Mouse (Mus musculus) midbrain, embryonic 11.5 days (tissue): ENCODE measurements around the gene Nav2. TPM values are rescaled to one million over a fixed set of nuclear protein-coding genes. Genes with fewer than 3 reads are reported as not detected.

ENCODE experiments used
- ATAC-seq: fragments of 200-750 bp; cut with Nextera tagmentation; 2 replicates; pipeline ENCODE4 v1.8.0; 2017; ENCODE audit warnings: moderate TSS enrichment, moderate library complexity; ENCODE audit not compliant: low FRiP score
- DNase-seq: peaks from one replicate; pipeline ENCODE4 v3.0.0; 2015; ENCODE audit warnings: low spot score; ENCODE audit errors: missing footprints
- H3K27ac ChIP-seq: fragments of 300-500 bp; sonication (generic); 2 replicates; pipeline ENCODE4 v1.5.1; 2014; ENCODE audit warnings: low read depth, low read length
- H3K27me3 ChIP-seq: fragments of 300-500 bp; sonication (generic); 2 replicates; pipeline ENCODE4 v1.6.1; 2014; ENCODE audit warnings: mild to moderate bottlenecking, low read length, moderate library complexity, mixed read lengths; ENCODE audit not compliant: control insufficient read depth, insufficient read depth
- H3K36me3 ChIP-seq: fragments of 300-500 bp; sonication (generic); 2 replicates; pipeline ENCODE4 v1.6.1; 2014; ENCODE audit warnings: mild to moderate bottlenecking, low read length, moderate library complexity, mixed read lengths; ENCODE audit not compliant: control insufficient read depth, insufficient read depth
- H3K4me1 ChIP-seq: fragments of 300-500 bp; sonication (generic); 2 replicates; pipeline ENCODE4 v1.6.1; 2014; ENCODE audit warnings: low read length; ENCODE audit not compliant: control insufficient read depth, insufficient read depth
- H3K4me2 ChIP-seq: fragments of 300-500 bp; sonication (generic); 2 replicates; pipeline ENCODE4 v1.6.1; 2014; ENCODE audit warnings: mild to moderate bottlenecking, moderate library complexity
- H3K4me3 ChIP-seq: fragments of 300-500 bp; sonication (generic); 2 replicates; pipeline ENCODE4 v1.5.1; 2014; ENCODE audit warnings: low read depth, low read length
- H3K9ac ChIP-seq: fragments of 300-500 bp; sonication (generic); 2 replicates; pipeline ENCODE4 v1.6.1; 2014; ENCODE audit warnings: low read length
- H3K9me3 ChIP-seq: fragments of 300-500 bp; sonication (generic); 2 replicates; pipeline ENCODE4 v1.6.1; 2016; ENCODE audit warnings: low read length; ENCODE audit not compliant: control insufficient read depth
- WGBS: fragments of 180-500 bp; shearing (Covaris S2); extraction: QIAGEN DNeasy Blood & Tissue Kit; methylation state at CpG from one replicate; pipeline ENCODE4 v1.1.7; 2014; 5-methylcytosine and 5-hydroxymethylcytosine counted together
- polyA plus RNA-seq: library from polyadenylated mRNA; unstranded; fragments of >200 nt; fragmentation: Nextera tagmentation; extraction: Ambion mirVana; gene quantifications from 2 replicates; pipeline ENCODE4 v1.2.1, GENCODE M21; 2014

Nav2 gene
- polyA plus RNA-seq, 1 experiment from 2014 or later = 15.9 TPM

- no peak overlapping the region for H3K27ac ChIP-seq
- no peaks in the 10 kb centered on the region for H3K36me3 ChIP-seq
- peaks cover 49% of the 10 kb centered on the region for H3K4me1 ChIP-seq
- H3K4me3 ChIP-seq = no peak overlapping the region
- H3K4me2 ChIP-seq = no peak overlapping the region
- H3K9me3 ChIP-seq = no peaks in the 10 kb centered on the region
- H3K9ac ChIP-seq = no peak overlapping the region
- DNase-seq (no peak), ATAC-seq (no peak)
- WGBS = 51% methylated on average over 11 of the region's 11 CpGs
- peaks cover 4% of the 10 kb centered on the region; the same call in 1 of the 2 replicates for H3K27me3 ChIP-seq
Measured at GRCm38 (mm10) chr7:49525348-49526100, 617.0 kb downstream of the Nav2 start.

- H3K9me3 ChIP-seq = no peaks in the 10 kb centered on the region
- no peak overlapping the region for H3K4me2 ChIP-seq
- H3K9ac ChIP-seq = no peak overlapping the region
- H3K27ac ChIP-seq = no peak overlapping the region
- H3K4me3 ChIP-seq = no peak overlapping the region
- DNase-seq (no peak), ATAC-seq (no peak)
- 75% methylated on average over 4 of the region's 4 CpGs for WGBS
- H3K27me3 ChIP-seq = peaks cover under 1% of the 10 kb centered on the region; the same call in 1 of the 2 replicates
- H3K36me3 ChIP-seq = no peaks in the 10 kb centered on the region
- H3K4me1 ChIP-seq = peaks cover 44% of the 10 kb centered on the region
Measured at GRCm38 (mm10) chr7:49526101-49526499, 617.6 kb downstream of the Nav2 start.

GRCm38 (mm10) chr7:49527495-49527894 lies 619.0 kb downstream of the Nav2 start:
- WGBS = 9% methylated on average over 4 of the region's 4 CpGs
- Histone ChIP-seq H3K4me3 (no peak overlapping the region), H3K27me3 (no peaks in the 10 kb centered on the region), H3K36me3 (no peaks in the 10 kb centered on the region), H3K9ac (no peak overlapping the region), H3K27ac (no peak overlapping the region), H3K4me2 (no peak overlapping the region), H3K9me3 (no peaks in the 10 kb centered on the region), H3K4me1 (peaks cover 32% of the 10 kb centered on the region)
- ATAC-seq = no peak
- no peak for DNase-seq

- no peak overlapping the region for H3K27ac ChIP-seq
- 4% methylated on average over 4 of the region's 4 CpGs for WGBS
- DNase-seq (no peak), ATAC-seq (no peak)
- H3K4me3 ChIP-seq = no peak overlapping the region
- no peak overlapping the region for H3K4me2 ChIP-seq
- no peaks in the 10 kb centered on the region for H3K9me3 ChIP-seq
- no peaks in the 10 kb centered on the region for H3K27me3 ChIP-seq
- peaks cover 28% of the 10 kb centered on the region for H3K4me1 ChIP-seq
- no peaks in the 10 kb centered on the region for H3K36me3 ChIP-seq
- no peak overlapping the region for H3K9ac ChIP-seq
Measured at GRCm38 (mm10) chr7:49527925-49528324, 619.4 kb downstream of the Nav2 start.

GRCm38 (mm10) chr7:49529498-49529897 lies 621.0 kb downstream of the Nav2 start:
- no peak overlapping the region for H3K27ac ChIP-seq
- 91% methylated on average over 2 of the region's 2 CpGs for WGBS
- ATAC-seq = no peak

GRCm38 (mm10) chr7:49533571-49533970 lies 625.1 kb downstream of the Nav2 start:
- no peak for DNase-seq
- Histone ChIP-seq H3K36me3 (no peaks in the 10 kb centered on the region), H3K27me3 (no peaks in the 10 kb centered on the region), H3K9ac (no peak overlapping the region), H3K4me2 (no peak overlapping the region), H3K9me3 (no peaks in the 10 kb centered on the region), H3K4me3 (no peak overlapping the region), H3K27ac (no peak overlapping the region), H3K4me1 (no peaks in the 10 kb centered on the region)
- WGBS = 89% methylated on average over 8 of the region's 8 CpGs
- ATAC-seq = no peak

More at GRCm38 (mm10) chr7:49529498-49529897, 621.0 kb downstream of the Nav2 start:
- H3K4me2 ChIP-seq = no peak overlapping the region
- no peak for DNase-seq
- H3K4me1 ChIP-seq = peaks cover 16% of the 10 kb centered on the region
- H3K27me3 ChIP-seq = no peaks in the 10 kb centered on the region
- no peaks in the 10 kb centered on the region for H3K9me3 ChIP-seq
- H3K9ac ChIP-seq = no peak overlapping the region
- no peak overlapping the region for H3K4me3 ChIP-seq
- H3K36me3 ChIP-seq = no peaks in the 10 kb centered on the region

GRCm38 (mm10) chr7:49534208-49534607 lies 625.7 kb downstream of the Nav2 start:
- H3K9ac ChIP-seq = no peak overlapping the region
- no peaks in the 10 kb centered on the region for H3K4me1 ChIP-seq
- H3K27ac ChIP-seq = no peak overlapping the region
- ATAC-seq (no peak), DNase-seq (no peak)
- WGBS = 90% methylated on average over 6 of the region's 6 CpGs
- H3K9me3 ChIP-seq = no peaks in the 10 kb centered on the region
- H3K27me3 ChIP-seq = no peaks in the 10 kb centered on the region
- no peak overlapping the region for H3K4me3 ChIP-seq
- no peak overlapping the region for H3K4me2 ChIP-seq
- no peaks in the 10 kb centered on the region for H3K36me3 ChIP-seq

- Histone ChIP-seq H3K27me3 (no peaks in the 10 kb centered on the region), H3K4me3 (no peak overlapping the region), H3K9ac (no peak overlapping the region), H3K27ac (no peak overlapping the region), H3K4me2 (no peak overlapping the region), H3K36me3 (no peaks in the 10 kb centered on the region), H3K9me3 (no peaks in the 10 kb centered on the region), H3K4me1 (no peaks in the 10 kb centered on the region)
- DNase-seq (no peak), ATAC-seq (no peak)
- 85% methylated on average over 5 of the region's 5 CpGs for WGBS
Measured at GRCm38 (mm10) chr7:49538360-49538759, 629.8 kb downstream of the Nav2 start.

- Histone ChIP-seq H3K9me3 (no peaks in the 10 kb centered on the region), H3K4me2 (no peak overlapping the region), H3K4me3 (no peak overlapping the region), H3K9ac (no peak overlapping the region), H3K4me1 (peaks cover 9% of the 10 kb centered on the region), H3K27me3 (no peaks in the 10 kb centered on the region), H3K36me3 (no peaks in the 10 kb centered on the region), H3K27ac (no peak overlapping the region)
- ATAC-seq (no peak), DNase-seq (no peak)
- WGBS = 83% methylated on average over 9 of the region's 9 CpGs
Measured at GRCm38 (mm10) chr7:49540181-49540580, 631.7 kb downstream of the Nav2 start.
